Mouse (Mus musculus): ENCODE results near the gene Gtf2ird2. TPM values are rescaled to one million over a fixed set of nuclear protein-coding genes. Genes with fewer than 3 reads are reported as not detected.

Gtf2ird2 gene
- polyA plus RNA-seq, 1 experiment from 2014 or later, result 3.2 TPM

Other genes with a start within 250 kb of the Gtf2ird2 start
- gene Castor2, start 84.3 kb upstream of the Gtf2ird2 start, polyA plus RNA-seq (2016; fragmentation: Nextera tagmentation; extraction: Ambion mirVana), result 1.1 and 1.2 TPM in 2 replicates
- gene Rcc1l, start 7.2 kb upstream of the Gtf2ird2 start, polyA plus RNA-seq (2016; fragmentation: Nextera tagmentation; extraction: Ambion mirVana), result 28.6 and 33.5 TPM in 2 replicates
- 8.4 and 9.2 TPM in 2 replicates for gene Ncf1, start 45.6 kb downstream of the Gtf2ird2 start, polyA plus RNA-seq (2016; fragmentation: Nextera tagmentation; extraction: Ambion mirVana)
- 65.4 and 65.6 TPM in 2 replicates for gene Gtf2i, start 130.7 kb downstream of the Gtf2ird2 start, polyA plus RNA-seq (2016; fragmentation: Nextera tagmentation; extraction: Ambion mirVana)

Data from liver, embryonic 12.5 days (tissue).